Mouse (Mus musculus): ENCODE data around the gene 4930503B20Rik. TPM values are rescaled to one million over a fixed set of nuclear protein-coding genes. Genes with fewer than 3 reads are reported as not detected.

4930503B20Rik gene
- polyA plus RNA-seq, 1 experiment from 2014 or later, result not detected

GRCm38 (mm10) chr3:146611261-146611660 is 39.9 kb downstream of the 4930503B20Rik start:
- WGBS, result 82% methylated on average over 4 of the region's 4 CpGs
- no peaks in the 10 kb centered on the region for H3K27me3 ChIP-seq (replicated peaks; ENCODE audit: low read depth, poor library complexity, severe bottlenecking)
- H3K9me3 ChIP-seq, result no peaks in the 10 kb centered on the region
- DNase-seq (ENCODE audit: low spot score), result no peak
- H3K4me1 ChIP-seq, result no peaks in the 10 kb centered on the region
- no peaks in the 10 kb centered on the region for H3K36me3 ChIP-seq (replicated peaks)
- no peak overlapping the region for H3K4me3 ChIP-seq
- no peak overlapping the region for H3K27ac ChIP-seq (replicated peaks)

- WGBS, result 87% methylated on average over 10 of the region's 10 CpGs
- no peak for DNase-seq (ENCODE audit: low spot score)
- H3K27ac ChIP-seq (replicated peaks), result no peak overlapping the region
- no peak overlapping the region for H3K4me3 ChIP-seq
- H3K36me3 ChIP-seq (replicated peaks), result no peaks in the 10 kb centered on the region
- H3K9me3 ChIP-seq, result no peaks in the 10 kb centered on the region
- H3K4me1 ChIP-seq, result no peaks in the 10 kb centered on the region
- no peaks in the 10 kb centered on the region for H3K27me3 ChIP-seq (replicated peaks; ENCODE audit: low read depth, poor library complexity, severe bottlenecking)
Measured at GRCm38 (mm10) chr3:146610322-146610721, 40.8 kb downstream of the 4930503B20Rik start.

- WGBS, result 63% methylated on average over 1 of the region's 1 CpGs
- no peak overlapping the region for H3K4me3 ChIP-seq
- no peaks in the 10 kb centered on the region for H3K36me3 ChIP-seq (replicated peaks)
- H3K9me3 ChIP-seq, result no peaks in the 10 kb centered on the region
- H3K4me1 ChIP-seq, result no peaks in the 10 kb centered on the region
- no peak overlapping the region for H3K27ac ChIP-seq (replicated peaks)
- H3K27me3 ChIP-seq (replicated peaks; ENCODE audit: low read depth, poor library complexity, severe bottlenecking), result no peaks in the 10 kb centered on the region
- no peak for DNase-seq (ENCODE audit: low spot score)
Measured at GRCm38 (mm10) chr3:146607368-146607767, 43.7 kb downstream of the 4930503B20Rik start.

GRCm38 (mm10) chr3:146604647-146605046 is 46.5 kb downstream of the 4930503B20Rik start:
- no peak overlapping the region for H3K4me3 ChIP-seq
- no peaks in the 10 kb centered on the region for H3K36me3 ChIP-seq (replicated peaks)
- no peaks in the 10 kb centered on the region for H3K4me1 ChIP-seq
- no peak for DNase-seq (ENCODE audit: low spot score)
- H3K9me3 ChIP-seq, result no peaks in the 10 kb centered on the region
- no peaks in the 10 kb centered on the region for H3K27me3 ChIP-seq (replicated peaks; ENCODE audit: low read depth, poor library complexity, severe bottlenecking)
- H3K27ac ChIP-seq (replicated peaks), result no peak overlapping the region
- 88% methylated on average over 9 of the region's 9 CpGs for WGBS

GRCm38 (mm10) chr3:146602531-146602930 is 48.6 kb downstream of the 4930503B20Rik start:
- Histone ChIP-seq H3K4me1 (no peaks in the 10 kb centered on the region), H3K27me3 (replicated peaks; ENCODE audit: low read depth, poor library complexity, severe bottlenecking) (no peaks in the 10 kb centered on the region), H3K27ac (replicated peaks) (no peak overlapping the region), H3K36me3 (replicated peaks) (no peaks in the 10 kb centered on the region), H3K4me3 (no peak overlapping the region), H3K9me3 (no peaks in the 10 kb centered on the region)
- no peak for DNase-seq (ENCODE audit: low spot score)
- WGBS, result 95% methylated on average over 3 of the region's 3 CpGs

- Histone ChIP-seq H3K27ac (replicated peaks) (no peak overlapping the region), H3K36me3 (replicated peaks) (no peaks in the 10 kb centered on the region), H3K27me3 (replicated peaks; ENCODE audit: low read depth, poor library complexity, severe bottlenecking) (no peaks in the 10 kb centered on the region), H3K4me3 (no peak overlapping the region), H3K4me1 (no peaks in the 10 kb centered on the region), H3K9me3 (no peaks in the 10 kb centered on the region)
- DNase-seq (ENCODE audit: low spot score), result no peak
- 93% methylated on average over 2 of the region's 2 CpGs for WGBS
Measured at GRCm38 (mm10) chr3:146601205-146601604, 49.9 kb downstream of the 4930503B20Rik start.

- Histone ChIP-seq H3K9me3 (no peaks in the 10 kb centered on the region), H3K27ac (replicated peaks) (no peak overlapping the region), H3K4me3 (no peak overlapping the region), H3K4me1 (no peaks in the 10 kb centered on the region), H3K36me3 (replicated peaks) (no peaks in the 10 kb centered on the region), H3K27me3 (replicated peaks; ENCODE audit: low read depth, poor library complexity, severe bottlenecking) (no peaks in the 10 kb centered on the region)
- 89% methylated on average over 6 of the region's 6 CpGs for WGBS
- no peak for DNase-seq (ENCODE audit: low spot score)
Measured at GRCm38 (mm10) chr3:146599198-146599900, 51.8 kb downstream of the 4930503B20Rik start.

GRCm38 (mm10) chr3:146598411-146598810 is 52.7 kb downstream of the 4930503B20Rik start:
- 84% methylated on average over 6 of the region's 6 CpGs for WGBS
- no peak overlapping the region for H3K4me3 ChIP-seq
- no peaks in the 10 kb centered on the region for H3K4me1 ChIP-seq
- H3K9me3 ChIP-seq, result no peaks in the 10 kb centered on the region
- no peaks in the 10 kb centered on the region for H3K36me3 ChIP-seq (replicated peaks)
- no peak overlapping the region for H3K27ac ChIP-seq (replicated peaks)
- no peak for DNase-seq (ENCODE audit: low spot score)
- H3K27me3 ChIP-seq (replicated peaks; ENCODE audit: low read depth, poor library complexity, severe bottlenecking), result no peaks in the 10 kb centered on the region

GRCm38 (mm10) chr3:146596864-146597263 is 54.3 kb downstream of the 4930503B20Rik start:
- 88% methylated on average over 7 of the region's 7 CpGs for WGBS
- Histone ChIP-seq H3K4me3 (no peak overlapping the region), H3K4me1 (no peaks in the 10 kb centered on the region), H3K9me3 (no peaks in the 10 kb centered on the region), H3K36me3 (replicated peaks) (no peaks in the 10 kb centered on the region), H3K27me3 (replicated peaks; ENCODE audit: low read depth, poor library complexity, severe bottlenecking) (no peaks in the 10 kb centered on the region), H3K27ac (replicated peaks) (no peak overlapping the region)
- DNase-seq (ENCODE audit: low spot score), result no peak

- Histone ChIP-seq H3K9me3 (no peaks in the 10 kb centered on the region), H3K27ac (replicated peaks) (no peak overlapping the region), H3K27me3 (replicated peaks; ENCODE audit: low read depth, poor library complexity, severe bottlenecking) (no peaks in the 10 kb centered on the region), H3K4me1 (no peaks in the 10 kb centered on the region), H3K4me3 (no peak overlapping the region), H3K36me3 (replicated peaks) (no peaks in the 10 kb centered on the region)
- DNase-seq (ENCODE audit: low spot score), result no peak
- 88% methylated on average over 8 of the region's 8 CpGs for WGBS
Measured at GRCm38 (mm10) chr3:146596387-146596786, 54.7 kb downstream of the 4930503B20Rik start.

- WGBS, result 88% methylated on average over 6 of the region's 6 CpGs
- Histone ChIP-seq H3K4me1 (no peaks in the 10 kb centered on the region), H3K27ac (replicated peaks) (no peak overlapping the region), H3K9me3 (no peaks in the 10 kb centered on the region), H3K27me3 (replicated peaks; ENCODE audit: low read depth, poor library complexity, severe bottlenecking) (no peaks in the 10 kb centered on the region), H3K36me3 (replicated peaks) (no peaks in the 10 kb centered on the region), H3K4me3 (no peak overlapping the region)
- no peak for DNase-seq (ENCODE audit: low spot score)
Measured at GRCm38 (mm10) chr3:146595440-146595839, 55.7 kb downstream of the 4930503B20Rik start.

Measured in embryonic facial prominence, embryonic 10.5 days (tissue).